Mouse (Mus musculus): ENCODE data around the gene Kbtbd6. TPM values are rescaled to one million over a fixed set of nuclear protein-coding genes. Genes with fewer than 3 reads are reported as not detected.
A peak's percentile ranks its signal among the peaks of the same experiment; 100 is the strongest.

Gene Kbtbd6
- total RNA-seq, 2 experiments from 2014 or later, result 0.13 TPM

GRCm38 (mm10) chr14:79481339-79482151, 29.9 kb downstream of the Kbtbd6 start, which contains the start of gene Wbp4:
Gene Wbp4, minus strand, starts transcription at chr14:79481520.
- DNase-seq, result peak; percentile 93 to 94

GRCm38 (mm10) chr14:79482251-79482661, 30.6 kb downstream of the Kbtbd6 start:
- DNase-seq, result peak; percentile 36 to 54

GRCm38 (mm10) chr14:79482747-79483355, 31.2 kb downstream of the Kbtbd6 start:
- no peak for DNase-seq

GRCm38 (mm10) chr14:79483611-79484120, 32.0 kb downstream of the Kbtbd6 start:
- no peak for DNase-seq

GRCm38 (mm10) chr14:79486617-79486992, 35.0 kb downstream of the Kbtbd6 start:
- no peak for DNase-seq

- peak; percentile 48 to 51 for DNase-seq
These were observed 35.5 kb downstream of the Kbtbd6 start for GRCm38 (mm10) chr14:79486993-79487731.

- DNase-seq, result no peak
These were observed 36.9 kb downstream of the Kbtbd6 start for GRCm38 (mm10) chr14:79488531-79488930.

GRCm38 (mm10) chr14:79489150-79489549, 37.5 kb downstream of the Kbtbd6 start:
- no peak for DNase-seq

GRCm38 (mm10) chr14:79490246-79490645, 38.6 kb downstream of the Kbtbd6 start:
- no peak for DNase-seq

- DNase-seq, result no peak
These were observed 42.7 kb downstream of the Kbtbd6 start for GRCm38 (mm10) chr14:79494349-79494748.

GRCm38 (mm10) chr14:79499326-79499725, 47.7 kb downstream of the Kbtbd6 start:
- DNase-seq, result no peak

GRCm38 (mm10) chr14:79500756-79501155, 49.1 kb downstream of the Kbtbd6 start:
- no peak for DNase-seq

- peak; percentile 47 to 73 for DNase-seq
These were observed 51.9 kb downstream of the Kbtbd6 start for GRCm38 (mm10) chr14:79503371-79504075.

Other genes starting within 250 kb of the Kbtbd6 start
- gene Zfp957, start 204.5 kb upstream of the Kbtbd6 start, total RNA-seq (2021), result not detected
- gene Rgcc, start 150.2 kb upstream of the Kbtbd6 start, total RNA-seq (2021), result 100 to 1,000 TPM; 122 to 238 TPM
- 10 to 100 TPM; 22.8 to 25.5 TPM for gene Naa16, start 61.1 kb upstream of the Kbtbd6 start, total RNA-seq (2021)
- gene Mtrf1, start 54.1 kb upstream of the Kbtbd6 start, total RNA-seq (2021), result 1 to 10 TPM; 3.9 to 8.8 TPM
- gene Kbtbd7, start 25.3 kb upstream of the Kbtbd6 start, total RNA-seq (2021), result 1 to 10 TPM; 7.8 to 9.4 TPM
- 10 to 100 TPM; 22.1 to 26.0 TPM for gene Elf1, start 29.4 kb downstream of the Kbtbd6 start, total RNA-seq (2021)
- 10 to 100 TPM; 39.7 to 42.7 TPM for gene Wbp4, start 29.7 kb downstream of the Kbtbd6 start, total RNA-seq (2021)
- gene Sugt1, start 135.9 kb downstream of the Kbtbd6 start, total RNA-seq (2021), result 100 to 1,000 TPM in 1 of 2 experiments, 10 to 100 TPM in 1; 96.7 to 149 TPM
- gene Cnmd, start 210.3 kb downstream of the Kbtbd6 start, total RNA-seq (2021), result under 1 TPM; 0.60 to 0.92 TPM

Data from adrenal gland, postnatal 36 days (tissue).